Mouse (Mus musculus) liver, embryonic 14.5 days (tissue): ENCODE results near the gene Dglucy. TPM values are rescaled to one million over a fixed set of nuclear protein-coding genes. Genes with fewer than 3 reads are reported as not detected.

Experiments used
- ATAC-seq: fragments of 200-750 bp; cut with Nextera tagmentation; 2 replicates; pipeline ENCODE4 v1.8.0; 2017; ENCODE audit warnings: moderate number of reproducible peaks, mild to moderate bottlenecking, moderate library complexity; ENCODE audit not compliant: insufficient read depth
- DNase-seq, 3 experiments: peaks; one replicate each; pipeline ENCODE4 v3.0.0-alpha.2; 2012 to 2013; ENCODE audit warnings: low read depth in 3 of 3, low spot score in 3 of 3
- H3K27ac ChIP-seq: fragments of 300-500 bp; sonication (generic); 2 replicates; pipeline ENCODE4 v1.5.1; 2014; ENCODE audit warnings: moderate library complexity, mild to moderate bottlenecking, control low read depth, inconsistent platforms
- H3K27me3 ChIP-seq: fragments of 300-500 bp; sonication (generic); 2 replicates; pipeline ENCODE4 v1.6.1; 2014; ENCODE audit warnings: mild to moderate bottlenecking, low read length, moderate library complexity; ENCODE audit not compliant: control insufficient read depth, insufficient read depth
- H3K36me3 ChIP-seq: fragments of 300-500 bp; sonication (generic); replicated peaks from 2 replicates; pipeline ENCODE4 v1.6.1; 2014; ENCODE audit warnings: low read depth; ENCODE audit not compliant: control insufficient read depth, insufficient read depth
- H3K4me1 ChIP-seq, 2 experiments: fragments of 200-500 bp in 1 of 2; fragments of 300-500 bp in 1 of 2; sonication (generic) in 1 of 2; replicated peaks; 2 replicates each; pipeline ENCODE4 v1.6.1; 2012 to 2014; ENCODE audit warnings: antibody characterized with exemption in 1 of 2, inconsistent platforms in 1 of 2, low read length in 1 of 2; ENCODE audit not compliant: control insufficient read depth in 2 of 2, insufficient read depth in 2 of 2
- H3K4me2 ChIP-seq: fragments of 300-500 bp; sonication (generic); 2 replicates; pipeline ENCODE4 v1.6.1; 2014; ENCODE audit warnings: low read depth, mild to moderate bottlenecking, control low read depth, moderate library complexity
- H3K4me3 ChIP-seq, 2 experiments: fragments of 200-500 bp in 1 of 2; fragments of 300-500 bp in 1 of 2; sonication (generic) in 1 of 2; 2 replicates each; pipeline ENCODE4 v1.5.1; 2012 to 2014; ENCODE audit warnings: low read depth in 2 of 2, low read length in 2 of 2, mild to moderate bottlenecking in 2 of 2, control low read depth in 1 of 2, inconsistent platforms in 1 of 2, moderate library complexity in 1 of 2; ENCODE audit not compliant: insufficient read depth in 1 of 2
- H3K9ac ChIP-seq: fragments of 300-500 bp; sonication (generic); replicated peaks from 2 replicates; pipeline ENCODE4 v1.6.1; 2014; ENCODE audit warnings: mild to moderate bottlenecking, control low read depth, moderate library complexity
- H3K9me3 ChIP-seq: fragments of 300-500 bp; sonication (generic); 2 replicates; pipeline ENCODE4 v1.6.1; 2016; ENCODE audit warnings: low read length, mixed read lengths; ENCODE audit not compliant: control insufficient read depth
- CTCF ChIP-seq: IDR thresholded peaks from 2 replicates; pipeline ENCODE4 v1.5.1; 2016; ENCODE audit warnings: antibody characterized with exemption, low read depth, control low read depth
- EP300 ChIP-seq: IDR thresholded peaks from 2 replicates; pipeline ENCODE4 v1.6.1; 2016; ENCODE audit warnings: antibody characterized with exemption, low read depth
- WGBS: fragments of 180-500 bp; shearing (Covaris S2); extraction: QIAGEN DNeasy Blood & Tissue Kit; methylation state at CpG from one replicate; pipeline ENCODE4 v1.1.7; 2014; ENCODE audit not compliant: insufficient replicate concordance; 5-methylcytosine and 5-hydroxymethylcytosine counted together
- polyA plus RNA-seq, 2 experiments: library from polyadenylated mRNA; depleted of rRNA in 1 of 2; stranded (reverse) in 1 of 2; unstranded in 1 of 2; fragments of >200 nt; fragmentation: Nextera tagmentation in 1 of 2; extraction: Ambion mirVana in 1 of 2; gene quantifications; 2 replicates each; pipeline versions ENCODE4 v1.2.1 to v1.2.3; 2012 to 2014

The Dglucy gene
- polyA plus RNA-seq, 2 experiments = 0.63 to 1.2 TPM

- DNase-seq (no peak), ATAC-seq (no peak)
- H3K27ac ChIP-seq = no peak overlapping the region
- peaks cover 47% of the 10 kb centered on the region for H3K36me3 ChIP-seq
- 84% methylated on average over 4 of the region's 4 CpGs for WGBS
- no peaks in the 10 kb centered on the region for H3K9me3 ChIP-seq
- no peaks in the 10 kb centered on the region for H3K27me3 ChIP-seq
- H3K4me2 ChIP-seq = no peak overlapping the region
- no peak overlapping the region for H3K9ac ChIP-seq
- H3K4me3 ChIP-seq = no peak overlapping the region
- TF ChIP-seq EP300 = no peak
- no peak for TF ChIP-seq CTCF
- H3K4me1 ChIP-seq = no peaks in the 10 kb centered on the region
Observed at GRCm38 (mm10) chr12:100943146-100943545, 164.3 kb downstream of the Dglucy start.

- H3K4me3 ChIP-seq = no peak overlapping the region
- ATAC-seq (no peak), DNase-seq (no peak)
- no peaks in the 10 kb centered on the region for H3K27me3 ChIP-seq
- no peak overlapping the region for H3K27ac ChIP-seq
- H3K4me2 ChIP-seq = no peak overlapping the region
- H3K4me1 ChIP-seq = no peaks in the 10 kb centered on the region
- WGBS = 87% methylated on average over 21 of the region's 21 CpGs
- TF ChIP-seq CTCF = no peak
- TF ChIP-seq EP300 = no peak
- H3K36me3 ChIP-seq = peaks cover 35% of the 10 kb centered on the region
- H3K9ac ChIP-seq = no peak overlapping the region
- no peaks in the 10 kb centered on the region for H3K9me3 ChIP-seq
Observed at GRCm38 (mm10) chr12:100944921-100945336, 166.1 kb downstream of the Dglucy start.

GRCm38 (mm10) chr12:100945501-100945900 is 166.6 kb downstream of the Dglucy start:
- Histone ChIP-seq H3K4me3 (no peak overlapping the region), H3K9ac (no peak overlapping the region), H3K9me3 (no peaks in the 10 kb centered on the region), H3K27ac (no peak overlapping the region), H3K27me3 (no peaks in the 10 kb centered on the region), H3K4me2 (no peak overlapping the region), H3K36me3 (peaks cover 32% of the 10 kb centered on the region), H3K4me1 (no peaks in the 10 kb centered on the region)
- TF ChIP-seq EP300 (no peak), CTCF (no peak)
- ATAC-seq = no peak
- 85% methylated on average over 12 of the region's 12 CpGs for WGBS
- no peak for DNase-seq

GRCm38 (mm10) chr12:100945948-100946347 is 167.1 kb downstream of the Dglucy start:
- H3K27ac ChIP-seq = no peak overlapping the region
- no peaks in the 10 kb centered on the region for H3K9me3 ChIP-seq
- no peak overlapping the region for H3K4me3 ChIP-seq
- TF ChIP-seq EP300 (no peak), CTCF (no peak)
- no peak overlapping the region for H3K4me2 ChIP-seq
- 86% methylated on average over 12 of the region's 12 CpGs for WGBS
- no peak for ATAC-seq
- no peaks in the 10 kb centered on the region for H3K27me3 ChIP-seq
- peaks cover 33% of the 10 kb centered on the region for H3K36me3 ChIP-seq
- DNase-seq = no peak
- H3K9ac ChIP-seq = no peak overlapping the region
- no peaks in the 10 kb centered on the region for H3K4me1 ChIP-seq

Other genes with a start within 250 kb of the Dglucy start
- 0.80 and 1.4 TPM in 2 replicates for gene Rps6ka5, start 52.1 kb upstream of the Dglucy start, polyA plus RNA-seq (2012; rRNA removed)
- gene Rps6ka5, start 52.1 kb upstream of the Dglucy start, polyA plus RNA-seq (2014; fragmentation: Nextera tagmentation; extraction: Ambion mirVana) = 0.81 and 1.2 TPM in 2 replicates
- 0.04 TPM in 2 replicates for gene Gpr68, start 129.1 kb downstream of the Dglucy start, polyA plus RNA-seq (2012; rRNA removed)
- not detected in 2 replicates for gene Gpr68, start 129.1 kb downstream of the Dglucy start, polyA plus RNA-seq (2014; fragmentation: Nextera tagmentation; extraction: Ambion mirVana)
- 9.2 and 9.3 TPM in 2 replicates for gene Ccdc88c, start 250.0 kb downstream of the Dglucy start, polyA plus RNA-seq (2012; rRNA removed)
- gene Ccdc88c, start 250.0 kb downstream of the Dglucy start, polyA plus RNA-seq (2014; fragmentation: Nextera tagmentation; extraction: Ambion mirVana) = 5.3 and 6.2 TPM in 2 replicates